Comparison of ENCODE assay signal across 19 mouse cellular contexts in genomic region chr4:25628113-25628512, GRCm38 (mm10).
DNase-seq lines count a peak whose midpoint lies in the region; ATAC-seq and TF ChIP-seq lines count a peak whose summit lies in the region.
"Had no signal": no experiment of that assay in that cellular context is flagged by ENCODE, and none has a peak within 500 bp of the region (broad histone marks: within the 10 kb centered on the region; RNA-seq: fewer than 3 reads in every experiment).

No protein-coding gene starts in this region.

- no peak overlapping the region for H3K9ac ChIP-seq in midbrain, embryonic 13.5 days (replicated peaks)
- H3K9ac ChIP-seq in midbrain, postnatal 0 days (replicated peaks; ENCODE audit: low read length, poor library complexity, severe bottlenecking), result no peak overlapping the region
- H3K9ac ChIP-seq in forebrain, embryonic 15.5 days (replicated peaks), result no peak overlapping the region
- no peak overlapping the region for H3K9ac ChIP-seq in neural tube, embryonic 15.5 days (replicated peaks)
- H3K9ac ChIP-seq: limb, embryonic 13.5 days; liver, embryonic 14.5 days; lung, embryonic 15.5 days had no signal

- H3K9me3 ChIP-seq in midbrain, embryonic 13.5 days, result no peaks in the 10 kb centered on the region
- H3K9me3 ChIP-seq in midbrain, postnatal 0 days (ENCODE audit: low read length), result no peaks in the 10 kb centered on the region
- no peaks in the 10 kb centered on the region for H3K9me3 ChIP-seq in forebrain, embryonic 15.5 days
- no peaks in the 10 kb centered on the region for H3K9me3 ChIP-seq in neural tube, embryonic 15.5 days (replicated peaks)
- H3K9me3 ChIP-seq: heart, embryonic 10.5 days; limb, embryonic 13.5 days; lung, embryonic 15.5 days; midbrain, embryonic 10.5 days had no signal

- no peaks in the 10 kb centered on the region for H3K36me3 ChIP-seq in midbrain, embryonic 13.5 days
- no peaks in the 10 kb centered on the region for H3K36me3 ChIP-seq in midbrain, postnatal 0 days (ENCODE audit: insufficient read depth, low read length)
- no peaks in the 10 kb centered on the region for H3K36me3 ChIP-seq in forebrain, embryonic 15.5 days
- H3K36me3 ChIP-seq in neural tube, embryonic 15.5 days, result no peaks in the 10 kb centered on the region
- H3K36me3 ChIP-seq: heart, embryonic 10.5 days; limb, embryonic 13.5 days; lung, embryonic 15.5 days; midbrain, embryonic 10.5 days had no signal

- no peaks in the 10 kb centered on the region for H3K27me3 ChIP-seq in midbrain, embryonic 13.5 days
- no peaks in the 10 kb centered on the region for H3K27me3 ChIP-seq in midbrain, postnatal 0 days (ENCODE audit: insufficient read depth, low read length)
- no peaks in the 10 kb centered on the region for H3K27me3 ChIP-seq in forebrain, embryonic 15.5 days
- no peaks in the 10 kb centered on the region for H3K27me3 ChIP-seq in neural tube, embryonic 15.5 days (replicated peaks)
- H3K27me3 ChIP-seq: limb, embryonic 13.5 days; lung, embryonic 15.5 days had no signal

- no peak overlapping the region for H3K4me3 ChIP-seq in midbrain, embryonic 13.5 days (replicated peaks)
- no peak overlapping the region for H3K4me3 ChIP-seq in midbrain, postnatal 0 days (ENCODE audit: low read depth, low read length)
- no peak overlapping the region for H3K4me3 ChIP-seq in forebrain, embryonic 15.5 days
- H3K4me3 ChIP-seq in neural tube, embryonic 15.5 days (replicated peaks), result no peak overlapping the region
- H3K4me3 ChIP-seq: gastrocnemius, adult 2 months; heart, embryonic 10.5 days; limb, embryonic 13.5 days; lung, embryonic 15.5 days; midbrain, embryonic 10.5 days had no signal

- 48% methylated on average over 5 of the region's 5 CpGs for WGBS in midbrain, embryonic 13.5 days
- WGBS in midbrain, postnatal 0 days, result 60% methylated on average over 5 of the region's 5 CpGs
- WGBS in forebrain, embryonic 15.5 days, result 42% methylated on average over 5 of the region's 5 CpGs
- 34% methylated on average over 5 of the region's 5 CpGs for WGBS in neural tube, embryonic 15.5 days

- DNase-seq in cerebellum, adult 11-12 months, result peak; percentile 9
- DNase-seq in cerebellum, postnatal 4 days (ENCODE audit: low spot score in 2 of 2), result no peak
- no peak for DNase-seq in midbrain, postnatal 0 days (ENCODE audit: low spot score)
- no peak for DNase-seq in adrenal gland, adult (ENCODE audit: inconsistent age in 2 of 2, low spot score in 1 of 2)
- no peak for DNase-seq in spleen, postnatal 4 days (ENCODE audit: low spot score in 2 of 2)
- DNase-seq: adrenal gland, adult 8-10 months; gastrocnemius, adult 2 months; kidney, adult 11 months; lung, postnatal 4 days; right cerebral cortex, postnatal 14 days had no signal

- no peak overlapping the region; the same call in 1 of the 2 replicates for H3K27ac ChIP-seq in midbrain, embryonic 13.5 days
- no peak overlapping the region for H3K27ac ChIP-seq in midbrain, postnatal 0 days (ENCODE audit: low read depth, low read length)
- 0 out of 2 replicates have a peak overlapping the region, but pooled peaks have one; percentile 34 for H3K27ac ChIP-seq in forebrain, embryonic 15.5 days (replicated peaks)
- H3K27ac ChIP-seq in neural tube, embryonic 15.5 days (replicated peaks), result no peak overlapping the region
- H3K27ac ChIP-seq: gastrocnemius, adult 2 months; heart, embryonic 10.5 days; kidney, postnatal 0 days; limb, embryonic 13.5 days; liver, embryonic 14.5 days; lung, embryonic 15.5 days; midbrain, embryonic 10.5 days had no signal

- ATAC-seq in midbrain, embryonic 13.5 days, result peak; percentile 62
- ATAC-seq in midbrain, postnatal 0 days (ENCODE audit: low FRiP score), result no peak
- peak; percentile 25; the same call in 1 of the 2 replicates for ATAC-seq in forebrain, embryonic 15.5 days (replicated peaks)
- ATAC-seq in neural tube, embryonic 15.5 days (ENCODE audit: low FRiP score), result peak; percentile 51; the same call in 1 of the 2 replicates

- no peak for TF ChIP-seq CTCF in midbrain, postnatal 0 days (IDR thresholded peaks at IDR 0.05)

- peaks cover 13% of the 10 kb centered on the region for H3K4me1 ChIP-seq in midbrain, embryonic 13.5 days (replicated peaks)
- H3K4me1 ChIP-seq in midbrain, postnatal 0 days (ENCODE audit: insufficient read depth, low read length), result peaks cover 4% of the 10 kb centered on the region; the same call in 1 of the 2 replicates
- peaks cover 15% of the 10 kb centered on the region for H3K4me1 ChIP-seq in forebrain, embryonic 15.5 days
- 0 out of 2 replicates have a peak, but pooled peaks cover 6% of the 10 kb centered on the region for H3K4me1 ChIP-seq in neural tube, embryonic 15.5 days
- H3K4me1 ChIP-seq: heart, embryonic 10.5 days; limb, embryonic 13.5 days; lung, embryonic 15.5 days had no signal

- H3K4me2 ChIP-seq in midbrain, embryonic 13.5 days (replicated peaks), result no peak overlapping the region
- H3K4me2 ChIP-seq in midbrain, postnatal 0 days (ENCODE audit: low read depth, low read length, poor library complexity, severe bottlenecking), result no peak overlapping the region
- no peak overlapping the region for H3K4me2 ChIP-seq in forebrain, embryonic 15.5 days (replicated peaks)
- H3K4me2 ChIP-seq in neural tube, embryonic 15.5 days, result no peak overlapping the region
- H3K4me2 ChIP-seq: limb, embryonic 13.5 days; lung, embryonic 15.5 days had no signal
